ENCODE assay signal across 11 mouse cellular contexts in genomic region chr10:103726680-103727079, GRCm38 (mm10).
DNase-seq lines count a peak whose midpoint lies in the region; ATAC-seq and TF ChIP-seq lines count a peak whose summit lies in the region.
"Had no signal": no experiment of that assay in that cellular context is flagged by ENCODE, and none has a peak within 500 bp of the region (broad histone marks: within the 10 kb centered on the region; RNA-seq: fewer than 3 reads in every experiment).

No protein-coding gene starts in this region.

- H3K36me3 ChIP-seq in limb, embryonic 11.5 days (ENCODE audit: control insufficient read depth, insufficient read depth, low read length) = no peaks in the 10 kb centered on the region
- no peaks in the 10 kb centered on the region for H3K36me3 ChIP-seq in limb, embryonic 10.5 days
- no peaks in the 10 kb centered on the region for H3K36me3 ChIP-seq in embryonic facial prominence, embryonic 14.5 days (ENCODE audit: control insufficient read depth, insufficient read depth, low read length)
- no peaks in the 10 kb centered on the region for H3K36me3 ChIP-seq in limb, embryonic 14.5 days (ENCODE audit: control insufficient read depth, insufficient read depth, low read length)
- H3K36me3 ChIP-seq: lung, embryonic 15.5 days had no signal

- H3K9ac ChIP-seq in limb, embryonic 11.5 days (ENCODE audit: low read length) = no peak overlapping the region
- no peak overlapping the region for H3K9ac ChIP-seq in embryonic facial prominence, embryonic 14.5 days (ENCODE audit: low read depth, low read length)
- H3K9ac ChIP-seq in limb, embryonic 14.5 days (ENCODE audit: low read depth, low read length, severe bottlenecking) = no peak overlapping the region
- H3K9ac ChIP-seq: lung, embryonic 15.5 days had no signal

- no peaks in the 10 kb centered on the region for H3K4me1 ChIP-seq in limb, embryonic 11.5 days (ENCODE audit: control insufficient read depth, insufficient read depth, low read length)
- 0 out of 2 replicates have a peak, but pooled peaks cover 4% of the 10 kb centered on the region for H3K4me1 ChIP-seq in limb, embryonic 10.5 days
- no peaks in the 10 kb centered on the region for H3K4me1 ChIP-seq in embryonic facial prominence, embryonic 14.5 days (ENCODE audit: control insufficient read depth, insufficient read depth, low read length)
- no peaks in the 10 kb centered on the region for H3K4me1 ChIP-seq in limb, embryonic 14.5 days (ENCODE audit: control insufficient read depth, insufficient read depth, low read length)
- H3K4me1 ChIP-seq: lung, embryonic 15.5 days had no signal

- DNase-seq in limb, embryonic 11.5 days (ENCODE audit: low spot score) = no peak
- no peak for DNase-seq in limb, embryonic 10.5 days (ENCODE audit: low spot score)
- peak; percentile 71 for DNase-seq in embryonic facial prominence, embryonic 14.5 days (ENCODE audit: low spot score)
- DNase-seq in limb, embryonic 14.5 days (ENCODE audit: low spot score) = peak; percentile 36
- peak; percentile 75 for DNase-seq in retina, embryonic 14.5 days (ENCODE audit: low spot score)
- no peak for DNase-seq in left cerebral cortex, postnatal 25 days (ENCODE audit: low spot score in 2 of 2)
- no peak for DNase-seq in right cerebral cortex, postnatal 36 days (ENCODE audit: low spot score in 2 of 2)
- no peak for DNase-seq in liver
- DNase-seq: cerebellum, postnatal 25 days; heart, adult 18-20 months had no signal

- H3K4me2 ChIP-seq in limb, embryonic 11.5 days (ENCODE audit: low read depth, severe bottlenecking) = no peak overlapping the region
- H3K4me2 ChIP-seq in embryonic facial prominence, embryonic 14.5 days (ENCODE audit: low read depth, low read length) = no peak overlapping the region
- H3K4me2 ChIP-seq in limb, embryonic 14.5 days (replicated peaks; ENCODE audit: low read depth, low read length, severe bottlenecking) = no peak overlapping the region
- H3K4me2 ChIP-seq: lung, embryonic 15.5 days had no signal

- no peaks in the 10 kb centered on the region for H3K27me3 ChIP-seq in limb, embryonic 11.5 days (ENCODE audit: control insufficient read depth, insufficient read depth, low read length)
- H3K27me3 ChIP-seq in limb, embryonic 10.5 days (ENCODE audit: low read depth, poor library complexity, severe bottlenecking) = no peaks in the 10 kb centered on the region
- no peaks in the 10 kb centered on the region for H3K27me3 ChIP-seq in embryonic facial prominence, embryonic 14.5 days (replicated peaks; ENCODE audit: control insufficient read depth, insufficient read depth, low read length)
- no peaks in the 10 kb centered on the region for H3K27me3 ChIP-seq in limb, embryonic 14.5 days (ENCODE audit: control insufficient read depth, insufficient read depth, low read length)
- H3K27me3 ChIP-seq: lung, embryonic 15.5 days had no signal

- peak; percentile 82 for ATAC-seq in limb, embryonic 11.5 days (ENCODE audit: insufficient number of reproducible peaks, low FRiP score, low TSS enrichment, low read depth)
- ATAC-seq in embryonic facial prominence, embryonic 14.5 days (ENCODE audit: low read depth) = peak; percentile 93
- ATAC-seq in limb, embryonic 14.5 days (ENCODE audit: low FRiP score, low read depth) = peak; percentile 91

- no peaks in the 10 kb centered on the region for H3K9me3 ChIP-seq in limb, embryonic 11.5 days (ENCODE audit: control insufficient read depth, low read length)
- H3K9me3 ChIP-seq in limb, embryonic 10.5 days (replicated peaks) = no peaks in the 10 kb centered on the region
- H3K9me3 ChIP-seq in embryonic facial prominence, embryonic 14.5 days (ENCODE audit: control insufficient read depth, low read length) = no peaks in the 10 kb centered on the region
- no peaks in the 10 kb centered on the region for H3K9me3 ChIP-seq in limb, embryonic 14.5 days (ENCODE audit: control insufficient read depth, low read length)
- H3K9me3 ChIP-seq: lung, embryonic 15.5 days had no signal

- intact Hi-C loops in left cerebral cortex, postnatal 25 days (cut with DNase I) = no loop called here

- H3K4me3 ChIP-seq in limb, embryonic 11.5 days (ENCODE audit: low read depth, low read length) = no peak overlapping the region
- no peak overlapping the region for H3K4me3 ChIP-seq in limb, embryonic 10.5 days
- no peak overlapping the region for H3K4me3 ChIP-seq in embryonic facial prominence, embryonic 14.5 days (ENCODE audit: low read depth, low read length)
- H3K4me3 ChIP-seq in limb, embryonic 14.5 days (replicated peaks; ENCODE audit: low read length) = no peak overlapping the region
- H3K4me3 ChIP-seq: lung, embryonic 15.5 days had no signal

- no peak for TF ChIP-seq POLR2A in limb, embryonic 14.5 days (IDR thresholded peaks at IDR 0.05; ENCODE audit: borderline replicate concordance, extremely low read depth, insufficient read depth, insufficient read length)

- no peak overlapping the region for H3K27ac ChIP-seq in limb, embryonic 11.5 days (replicated peaks; ENCODE audit: low read depth, low read length)
- no peak overlapping the region for H3K27ac ChIP-seq in limb, embryonic 10.5 days
- no peak overlapping the region for H3K27ac ChIP-seq in embryonic facial prominence, embryonic 14.5 days (replicated peaks; ENCODE audit: low read depth, low read length)
- no peak overlapping the region for H3K27ac ChIP-seq in limb, embryonic 14.5 days (replicated peaks; ENCODE audit: low read depth, low read length)
- H3K27ac ChIP-seq: lung, embryonic 15.5 days had no signal

Comparison
In these comparisons a context has a peak if more than half of its experiments do, and no peak if none do; other contexts are left out.
1. DNase-seq: peak in embryonic facial prominence, embryonic 14.5 days (single experiment), limb, embryonic 14.5 days (single experiment) and retina, embryonic 14.5 days (single experiment); none in limb, embryonic 11.5 days (single experiment), limb, embryonic 10.5 days (single experiment), left cerebral cortex, postnatal 25 days (0 of 2), right cerebral cortex, postnatal 36 days (0 of 2) and liver (single experiment).
2. Peak in every context shown above with its lines, with median percentiles within 50 percentile points of each other: ATAC-seq.